Mouse (Mus musculus) E14TG2a.4 (cell line): Measurements from ENCODE around the gene Shc3.

Experiments
- CTCF ChIP-seq: conservative IDR thresholded peaks from 2 replicates; pipeline ENCODE4 v1.5.1; 2014; ENCODE audit warnings: low read length
- POU5F1 ChIP-seq: IDR thresholded peaks from 2 replicates; pipeline ENCODE4 v1.6.1; 2014; ENCODE audit warnings: low read length, borderline replicate concordance

DNA sequence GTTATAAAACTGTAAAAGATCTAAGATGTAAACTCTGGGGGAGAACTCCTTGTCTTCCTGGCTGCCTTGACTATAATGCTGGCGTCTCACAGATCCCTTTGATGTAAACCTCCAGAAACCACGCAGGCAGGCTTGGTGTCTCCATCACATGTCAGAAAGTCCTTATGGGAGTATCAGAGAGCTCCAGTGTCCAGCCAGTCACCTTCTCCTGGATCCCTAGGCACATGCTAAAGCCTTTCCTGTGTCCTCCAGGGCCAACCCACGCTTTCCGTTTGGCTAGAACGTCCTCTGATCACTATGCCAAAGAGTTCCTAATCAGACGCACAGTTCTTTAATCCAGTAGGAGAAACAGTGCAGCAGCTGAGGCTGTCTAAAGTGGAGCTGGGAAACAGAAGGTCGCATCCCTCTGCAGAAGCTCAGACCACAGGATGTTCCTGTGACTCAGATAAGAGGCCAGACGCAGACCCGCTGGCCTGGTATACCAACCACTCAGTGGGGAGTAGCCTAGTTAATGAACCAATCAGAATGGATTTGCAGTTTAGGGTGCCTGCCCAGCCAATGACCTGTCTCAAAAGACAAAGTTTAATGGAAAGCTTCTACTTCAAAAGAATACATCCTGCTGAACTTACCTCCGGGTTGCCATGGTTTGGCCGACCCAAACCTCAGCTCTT, 88.7 kb downstream of the Shc3 start:
- TF ChIP-seq CTCF (no peak), POU5F1 (no peak)
